Mouse (Mus musculus): Measurements from ENCODE around the gene Gckr.

The Gckr gene

DNA sequence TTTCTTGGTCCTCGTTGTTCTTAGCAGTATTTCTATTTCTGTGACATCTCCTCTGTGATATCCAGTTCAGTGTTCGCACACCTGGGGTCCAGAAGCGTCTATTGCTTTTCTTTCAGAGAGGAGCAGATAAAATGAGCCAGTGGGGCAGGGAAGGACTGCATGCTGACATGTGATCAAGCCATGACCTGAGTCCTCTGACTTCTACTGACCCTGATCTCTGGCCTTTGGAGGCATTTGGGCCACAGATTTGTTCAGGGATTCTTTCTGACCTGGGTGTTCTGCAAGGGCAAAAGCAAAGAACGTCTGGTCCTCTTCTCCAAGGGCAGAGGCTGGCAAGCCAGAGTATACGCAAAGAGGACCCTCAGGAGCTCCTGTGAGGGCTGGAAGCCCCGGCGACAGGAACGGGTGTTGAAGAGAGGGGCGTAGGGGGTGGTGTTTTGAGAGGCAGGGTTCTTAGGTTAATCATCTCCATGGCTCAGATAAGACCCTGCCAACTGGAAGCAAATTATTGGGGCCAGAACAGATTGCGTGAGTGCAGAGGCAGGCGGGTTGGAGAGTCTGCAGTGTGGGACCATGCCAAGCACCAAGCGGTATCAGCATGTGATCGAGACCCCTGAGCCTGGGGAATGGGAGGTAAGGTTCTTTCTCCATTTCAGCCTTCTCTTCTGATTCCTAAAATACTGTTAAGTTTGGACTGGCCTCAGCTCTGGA is at the start of gene Gckr:
TSS of gene Gckr (plus strand) at position 397 of the 711 bp plus-strand sequence.
- no peak for DNase-seq (ENCODE audit: low spot score)

GRCm38 (mm10) chr5:31250716-31251115 is 46.5 kb upstream of the Gckr start:
- no peak for DNase-seq (ENCODE audit: low spot score)

- no peak for DNase-seq (ENCODE audit: low spot score)
Observed at GRCm38 (mm10) chr5:31251541-31252101, 45.6 kb upstream of the Gckr start, which contains the start of gene Krtcap3. Gene Krtcap3, plus strand, starts transcription at chr5:31251691.

DNA sequence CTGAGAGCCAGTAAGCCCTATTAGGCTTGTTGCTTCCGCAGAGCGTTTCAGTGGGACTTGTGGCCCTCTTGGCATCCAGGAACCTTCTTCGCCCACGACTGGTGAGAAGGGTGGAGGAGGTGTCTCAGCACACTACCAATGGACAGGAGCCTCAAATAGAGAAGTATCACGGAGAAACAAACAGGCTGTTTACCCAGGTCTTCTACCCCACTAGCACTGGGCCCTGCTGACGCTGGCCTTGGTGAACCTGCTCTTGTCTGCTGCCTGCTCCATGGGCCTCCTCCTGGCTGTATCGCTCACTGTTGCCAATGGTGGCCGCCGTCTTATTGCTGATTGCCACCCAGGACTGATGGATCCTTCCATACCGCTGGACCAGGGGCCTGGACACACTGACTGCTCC is 45.1 kb upstream of the Gckr start:
- no peak for DNase-seq (ENCODE audit: low spot score)

- DNase-seq (ENCODE audit: low spot score), result no peak
Observed at GRCm38 (mm10) chr5:31252795-31253545, 44.3 kb upstream of the Gckr start.

DNA sequence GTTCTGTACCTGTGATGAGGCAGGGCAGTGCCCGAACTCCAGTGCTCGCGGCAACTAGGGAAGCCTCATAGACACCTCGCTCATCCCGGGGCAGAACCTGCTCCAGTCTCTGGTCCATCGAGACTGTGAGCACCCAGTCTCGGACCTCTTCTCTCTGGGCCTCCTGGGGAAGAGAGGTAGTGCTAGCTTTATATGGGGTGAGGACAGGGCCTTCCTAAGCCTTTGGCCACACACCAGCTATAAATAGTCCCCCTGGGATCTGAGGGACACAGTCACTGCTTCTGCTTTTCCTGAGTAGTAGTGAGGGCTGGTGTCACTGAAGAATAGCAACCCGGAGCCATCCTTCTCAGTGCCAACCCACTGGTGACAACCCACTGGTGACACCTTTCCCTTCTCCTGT is 43.4 kb upstream of the Gckr start:
- no peak for DNase-seq (ENCODE audit: low spot score)

DNA sequence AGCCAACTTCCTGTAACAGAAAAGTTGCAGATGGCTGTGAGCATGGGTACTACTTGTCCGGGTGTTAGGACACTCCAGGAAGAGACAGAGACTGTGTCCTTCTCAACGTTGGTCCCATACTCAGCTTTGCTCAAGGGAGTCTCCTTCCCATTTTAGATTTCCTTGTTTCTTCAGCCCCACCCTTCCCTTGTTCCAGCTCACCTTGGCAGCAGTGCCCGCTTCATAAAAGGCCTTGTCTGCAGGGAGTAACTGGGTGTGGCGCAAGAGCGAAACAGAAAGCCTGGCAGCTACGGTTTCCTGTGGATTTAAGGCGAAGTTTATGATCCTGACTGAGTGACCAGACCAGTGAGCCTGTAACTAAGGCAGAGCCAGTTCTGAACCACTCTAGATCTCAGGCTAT is 42.8 kb upstream of the Gckr start:
- no peak for DNase-seq (ENCODE audit: low spot score)

GRCm38 (mm10) chr5:31254901-31255300 is 42.3 kb upstream of the Gckr start:
- no peak for DNase-seq (ENCODE audit: low spot score)

GRCm38 (mm10) chr5:31255381-31255780 is 41.9 kb upstream of the Gckr start:
- DNase-seq (ENCODE audit: low spot score), result no peak

- no peak for DNase-seq (ENCODE audit: low spot score)
Observed at GRCm38 (mm10) chr5:31255971-31256370, 41.3 kb upstream of the Gckr start.

GRCm38 (mm10) chr5:31257616-31258015 is 39.6 kb upstream of the Gckr start:
- no peak for DNase-seq (ENCODE audit: low spot score)

DNA sequence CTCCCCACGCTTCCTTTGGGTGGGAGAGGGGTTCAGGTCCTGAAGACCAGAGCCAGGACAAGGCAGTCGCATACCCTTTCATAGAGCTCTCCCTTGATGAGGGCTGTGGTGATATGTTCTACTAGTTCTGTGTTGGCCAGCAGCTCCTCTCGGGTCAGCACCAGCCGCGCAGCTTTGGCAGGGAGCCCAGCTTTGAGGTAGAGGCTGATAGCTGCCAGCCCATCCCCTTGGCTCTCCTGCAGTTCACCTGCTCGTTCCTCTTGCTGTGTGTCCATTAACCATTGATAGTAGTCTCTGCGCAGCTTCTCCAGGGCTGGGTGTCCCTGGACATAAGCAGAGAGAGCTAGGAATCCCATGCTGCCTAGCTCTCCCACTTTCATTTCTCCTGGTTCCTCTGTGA is 31.1 kb upstream of the Gckr start:
- DNase-seq (ENCODE audit: low spot score), result no peak

- no peak for DNase-seq (ENCODE audit: low spot score)
Observed at GRCm38 (mm10) chr5:31267686-31268085, 29.6 kb upstream of the Gckr start.

DNA sequence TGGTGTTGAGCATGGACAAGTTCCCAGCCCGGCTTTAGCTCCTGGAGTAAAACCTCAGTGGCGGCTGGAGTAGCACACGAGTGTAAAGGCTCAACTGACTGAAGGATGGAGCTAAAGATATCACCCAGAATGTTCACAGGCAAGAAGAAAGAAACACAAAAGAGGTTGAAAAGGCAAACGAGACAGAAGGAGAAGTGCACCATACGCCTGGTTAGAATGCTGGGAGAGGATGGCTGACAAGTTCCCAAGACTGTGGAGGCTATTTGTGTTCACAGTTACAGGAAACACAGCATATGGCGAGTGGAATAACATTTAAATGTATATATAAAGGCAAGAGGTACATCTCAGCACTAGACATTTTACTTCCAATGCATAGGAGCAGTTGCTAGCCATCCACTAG is 24.2 kb upstream of the Gckr start:
- DNase-seq (ENCODE audit: low spot score), result no peak

GRCm38 (mm10) chr5:31279245-31279988 is 17.8 kb upstream of the Gckr start:
- no peak for DNase-seq (ENCODE audit: low spot score)

DNA sequence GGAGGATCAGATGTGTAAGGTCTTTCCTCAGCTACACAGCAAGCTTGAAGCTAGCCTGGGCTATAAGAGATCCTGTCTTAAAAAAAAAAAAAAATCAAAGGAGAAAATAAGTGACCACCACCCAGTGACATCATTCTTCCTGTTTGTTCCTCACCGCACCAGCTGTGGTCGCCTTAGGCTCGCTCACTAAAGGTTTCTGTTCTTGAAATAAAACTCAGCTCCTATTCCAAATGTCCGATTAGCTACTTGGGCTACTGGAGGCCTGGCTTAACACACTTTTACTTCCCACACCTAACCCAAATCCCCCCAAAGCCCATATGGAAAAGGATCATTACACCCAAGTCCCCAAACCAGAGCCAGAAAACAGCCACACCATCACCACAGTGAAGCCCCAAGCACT is 9.0 kb upstream of the Gckr start:
- DNase-seq (ENCODE audit: low spot score), result peak; percentile 13

- DNase-seq (ENCODE audit: low spot score), result no peak
Observed at GRCm38 (mm10) chr5:31288655-31289054, 8.6 kb upstream of the Gckr start.

GRCm38 (mm10) chr5:31289626-31290230 is 7.5 kb upstream of the Gckr start:
- DNase-seq (ENCODE audit: low spot score), result no peak

GRCm38 (mm10) chr5:31290521-31291360 is 6.5 kb upstream of the Gckr start, which contains the start of gene Ift172:
Gene Ift172, minus strand, starts transcription at chr5:31291116.
- DNase-seq (ENCODE audit: low spot score), result peak; percentile 88

DNA sequence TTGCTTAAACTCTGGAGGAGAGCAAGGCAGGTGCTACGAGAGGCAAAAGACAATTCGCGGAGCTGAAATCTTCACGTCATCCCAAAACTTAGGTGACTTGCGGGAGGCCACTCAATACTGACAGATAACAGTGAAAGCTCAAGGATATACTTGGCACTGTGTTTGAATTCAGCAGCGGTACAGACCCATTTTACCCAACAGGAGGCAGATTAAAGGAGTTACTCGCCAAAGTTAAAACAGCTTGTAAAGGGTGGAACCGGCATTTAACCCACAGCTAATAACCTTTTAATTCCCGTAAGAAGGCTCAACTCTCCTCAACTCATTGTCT is 5.9 kb upstream of the Gckr start:
- DNase-seq (ENCODE audit: low spot score), result no peak

DNA sequence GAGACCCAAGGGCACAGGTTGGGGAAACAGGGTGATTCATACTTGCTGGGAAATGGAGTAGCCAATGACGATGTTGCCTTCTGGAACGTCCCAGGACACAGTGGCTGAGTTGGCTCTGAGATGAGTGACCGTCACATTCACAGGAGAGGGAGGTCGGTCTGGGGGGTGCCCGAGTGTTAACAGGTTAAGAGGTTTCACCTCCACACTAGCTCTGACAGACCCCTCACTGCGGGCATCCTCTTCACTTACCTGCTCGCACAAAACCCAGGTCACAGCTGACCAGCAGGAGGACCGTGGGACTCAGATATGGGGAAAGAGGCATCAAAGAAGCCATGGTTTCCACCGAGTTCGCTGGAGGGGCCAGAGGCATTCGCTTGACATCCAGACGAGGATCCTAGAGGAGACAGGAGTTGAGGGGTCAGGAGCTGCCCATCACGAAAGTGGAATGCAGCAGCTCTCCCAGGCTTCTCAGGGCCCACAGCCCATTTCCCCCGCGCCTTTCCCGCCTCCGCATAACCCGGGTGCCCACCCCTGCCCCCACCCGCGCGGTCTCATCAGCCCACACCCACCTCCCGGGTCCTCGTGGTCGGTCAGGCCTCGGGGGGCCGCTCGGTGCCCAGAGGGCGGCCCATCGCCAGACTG is 2.2 kb upstream of the Gckr start:
- DNase-seq (ENCODE audit: low spot score), result no peak

All from spleen, adult 12 weeks (tissue).